Comparison of ENCODE assay signal across 10 mouse cellular contexts in the genomic region with DNA sequence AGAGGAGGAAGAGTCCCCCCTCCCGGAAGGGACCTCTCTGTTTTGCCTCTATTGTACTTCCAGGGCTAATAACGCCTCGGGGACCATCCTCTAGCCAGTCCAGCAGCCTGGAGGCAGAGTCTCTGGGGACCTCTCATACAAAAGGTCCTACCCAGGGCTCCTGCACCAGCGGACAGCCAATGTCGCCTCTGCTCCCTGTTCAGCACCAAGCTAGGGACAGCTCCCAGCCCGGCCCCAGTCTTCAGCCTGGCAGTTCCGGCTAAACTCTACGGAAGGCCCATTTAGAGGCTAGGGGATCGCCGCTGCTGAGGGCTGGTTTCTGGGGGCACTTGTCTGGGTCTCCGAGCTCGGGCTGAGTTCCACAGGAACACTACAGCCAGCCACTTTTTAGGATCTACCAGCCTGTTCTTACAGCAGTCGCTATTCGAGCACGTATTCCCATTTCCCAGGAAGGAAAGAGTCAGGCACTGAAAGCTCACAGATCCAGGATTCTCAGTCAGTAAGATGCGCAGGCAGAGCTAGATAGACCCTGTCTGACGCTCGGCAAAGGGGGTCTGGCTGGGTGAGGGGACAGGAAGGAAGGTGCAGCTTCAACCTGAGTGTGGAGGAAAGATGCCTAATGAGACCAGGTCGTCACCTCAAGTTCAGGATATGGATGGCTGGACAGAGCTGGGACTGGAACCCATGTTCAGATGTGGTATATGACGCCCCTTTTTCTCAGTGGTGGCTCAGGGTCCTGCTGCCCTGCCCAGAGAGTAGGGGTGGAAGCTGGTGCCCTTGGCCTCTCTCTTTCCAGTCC. TPM values are rescaled to one million over a fixed set of nuclear protein-coding genes. Genes with fewer than 3 reads are reported as not detected.
DNase-seq lines count a peak whose midpoint lies in the region; ATAC-seq and TF ChIP-seq lines count a peak whose summit lies in the region.
"Had no signal": no experiment of that assay in that cellular context is flagged by ENCODE, and none has a peak within 500 bp of the region (broad histone marks: within the 10 kb centered on the region; RNA-seq: fewer than 3 reads in every experiment).

No protein-coding gene starts in this region.

- TF ChIP-seq CTCF in heart, adult 2 months (IDR thresholded peaks at IDR 0.05) = no peak
- no peak for TF ChIP-seq CTCF in midbrain, postnatal 0 days (IDR thresholded peaks at IDR 0.05)

- no peak overlapping the region for H3K4me3 ChIP-seq in heart, adult 2 months
- H3K4me3 ChIP-seq in heart, embryonic 15.5 days = peak overlapping the region; percentile 6; the same call in 1 of the 2 replicates
- H3K4me3 ChIP-seq in kidney, embryonic 16.5 days (ENCODE audit: low read length) = no peak overlapping the region
- no peak overlapping the region for H3K4me3 ChIP-seq in midbrain, postnatal 0 days (ENCODE audit: low read depth, low read length)
- H3K4me3 ChIP-seq: stomach, embryonic 15.5 days had no signal

- no peaks in the 10 kb centered on the region for H3K9me3 ChIP-seq in heart, embryonic 15.5 days (replicated peaks)
- H3K9me3 ChIP-seq in kidney, embryonic 16.5 days (ENCODE audit: low read length) = peaks cover 5% of the 10 kb centered on the region
- no peaks in the 10 kb centered on the region for H3K9me3 ChIP-seq in midbrain, postnatal 0 days (ENCODE audit: low read length)
- H3K9me3 ChIP-seq: stomach, embryonic 15.5 days had no signal

- no peak for ATAC-seq in heart, embryonic 15.5 days (replicated peaks; ENCODE audit: insufficient number of reproducible peaks, insufficient read depth, low FRiP score, low read depth)
- peak; percentile 79 for ATAC-seq in kidney, embryonic 16.5 days (ENCODE audit: low FRiP score, low TSS enrichment)
- ATAC-seq in midbrain, postnatal 0 days (ENCODE audit: low FRiP score) = no peak

- TF ChIP-seq EP300 in heart, adult 2 months (IDR thresholded peaks at IDR 0.05; ENCODE audit: insufficient read depth, low read depth, low read length) = no peak

- no peak overlapping the region for H3K9ac ChIP-seq in heart, adult 2 months (ENCODE audit: low read depth, low read length)
- H3K9ac ChIP-seq in heart, embryonic 15.5 days = no peak overlapping the region
- no peak overlapping the region for H3K9ac ChIP-seq in kidney, embryonic 16.5 days (replicated peaks; ENCODE audit: low read length)
- H3K9ac ChIP-seq in midbrain, postnatal 0 days (replicated peaks; ENCODE audit: low read length, poor library complexity, severe bottlenecking) = no peak overlapping the region
- H3K9ac ChIP-seq: stomach, embryonic 15.5 days had no signal

- no peaks in the 10 kb centered on the region for H3K79me2 ChIP-seq in heart, adult 2 months (replicated peaks; ENCODE audit: control insufficient read depth, insufficient read depth, low read length)

- 0 out of 2 replicates have a peak overlapping the region, but pooled peaks have one; percentile 18 for H3K4me2 ChIP-seq in heart, embryonic 15.5 days
- no peak overlapping the region for H3K4me2 ChIP-seq in kidney, embryonic 16.5 days (replicated peaks; ENCODE audit: low read depth, low read length)
- H3K4me2 ChIP-seq in midbrain, postnatal 0 days (ENCODE audit: low read depth, low read length, poor library complexity, severe bottlenecking) = no peak overlapping the region
- H3K4me2 ChIP-seq: stomach, embryonic 15.5 days had no signal

- 2% methylated on average over 20 of the region's 20 CpGs for WGBS in heart, adult 2 months
- 1% methylated on average over 20 of the region's 20 CpGs for WGBS in heart, embryonic 15.5 days
- WGBS in kidney, embryonic 16.5 days = under 1% methylated on average over 20 of the region's 20 CpGs
- 1% methylated on average over 20 of the region's 20 CpGs for WGBS in midbrain, postnatal 0 days

- no peaks in the 10 kb centered on the region for H3K4me1 ChIP-seq in heart, adult 2 months (ENCODE audit: control insufficient read depth, insufficient read depth, low read length)
- peaks cover 23% of the 10 kb centered on the region for H3K4me1 ChIP-seq in heart, embryonic 15.5 days (replicated peaks)
- peaks cover 21% of the 10 kb centered on the region for H3K4me1 ChIP-seq in kidney, embryonic 16.5 days (ENCODE audit: insufficient read depth, low read length)
- 0 out of 2 replicates have a peak, but pooled peaks cover 4% of the 10 kb centered on the region for H3K4me1 ChIP-seq in midbrain, postnatal 0 days (ENCODE audit: insufficient read depth, low read length)

- H3K27me3 ChIP-seq in heart, adult 2 months (ENCODE audit: control insufficient read depth, insufficient read depth, low read length) = peaks cover 22% of the 10 kb centered on the region
- peaks cover 92% of the 10 kb centered on the region for H3K27me3 ChIP-seq in heart, embryonic 15.5 days
- H3K27me3 ChIP-seq in kidney, embryonic 16.5 days (ENCODE audit: insufficient read depth, low read length) = peaks cover 94% of the 10 kb centered on the region
- H3K27me3 ChIP-seq in midbrain, postnatal 0 days (ENCODE audit: insufficient read depth, low read length) = peaks cover 62% of the 10 kb centered on the region

- intact Hi-C loops in heart, adult 2 months (cut with DNase I) = no loop called here

- no peak for TF ChIP-seq POLR2A in heart, adult 2 months (IDR thresholded peaks at IDR 0.05; ENCODE audit: insufficient read depth, low read depth, low read length)

- peak; percentile 49 to 74 for DNase-seq in heart, adult 2 months
- no peak for DNase-seq in heart, adult 9 months (ENCODE audit: low spot score in 2 of 2)
- DNase-seq in c-Kit-positive CD71-positive TER-119-negative erythroid progenitor cells, embryonic 14.5 days (ENCODE audit: low read depth) = peak; percentile 44
- DNase-seq in midbrain, postnatal 0 days (ENCODE audit: low spot score) = peak; percentile 65
- DNase-seq in urinary bladder, postnatal 14 days (ENCODE audit: low spot score) = peak; percentile 78
- DNase-seq in layer of hippocampus, postnatal 36 days = no peak

- no peak overlapping the region for H3K27ac ChIP-seq in heart, adult 2 months
- no peak overlapping the region for H3K27ac ChIP-seq in heart, embryonic 15.5 days
- H3K27ac ChIP-seq in kidney, embryonic 16.5 days (ENCODE audit: low read length) = no peak overlapping the region
- H3K27ac ChIP-seq in midbrain, postnatal 0 days (ENCODE audit: low read depth, low read length) = no peak overlapping the region
- H3K27ac ChIP-seq: stomach, embryonic 15.5 days had no signal

- no peaks in the 10 kb centered on the region for H3K36me3 ChIP-seq in heart, adult 2 months (ENCODE audit: control insufficient read depth, insufficient read depth, low read length)
- H3K36me3 ChIP-seq in heart, embryonic 15.5 days = no peaks in the 10 kb centered on the region
- no peaks in the 10 kb centered on the region for H3K36me3 ChIP-seq in kidney, embryonic 16.5 days (ENCODE audit: insufficient read depth, low read length)
- H3K36me3 ChIP-seq in midbrain, postnatal 0 days (ENCODE audit: insufficient read depth, low read length) = no peaks in the 10 kb centered on the region
- H3K36me3 ChIP-seq: stomach, embryonic 15.5 days had no signal

RNA-seq across cellular contexts. Expression of gene Skor1, which starts 2.5 kb away (rescaled TPM):
- under 1 TPM; 0.07 to 0.10 TPM for total RNA-seq in heart, adult 2 months (2021)
- polyA plus RNA-seq in heart, adult 2 months (2012; rRNA removed) = 0.04 TPM in 1 of 2 replicates, not detected in the other
- polyA plus RNA-seq in heart, embryonic 15.5 days (2015; fragmentation: Nextera tagmentation; extraction: Ambion mirVana) = not detected in 2 replicates
- not detected in 2 replicates for polyA plus RNA-seq in kidney, embryonic 16.5 days (2015; fragmentation: Nextera tagmentation; extraction: Ambion mirVana)
- total RNA-seq in midbrain, postnatal 0 days (2014; rRNA removed) = 1.2 and 5.5 TPM in 2 replicates
- polyA plus RNA-seq in midbrain, postnatal 0 days (2015; fragmentation: Nextera tagmentation; extraction: Ambion mirVana) = 0.07 and 0.26 TPM in 2 replicates
- under 1 TPM; 0.10 to 0.15 TPM for total RNA-seq in layer of hippocampus, postnatal 36 days (2021)
- total RNA-seq: CH12.LX had no signal
- polyA plus RNA-seq: stomach, embryonic 15.5 days had no signal

Comparison
In these comparisons a context has a peak if more than half of its experiments do, and no peak if none do; other contexts are left out.
1. DNase-seq: peak in heart, adult 2 months (2 of 2), c-Kit-positive CD71-positive TER-119-negative erythroid progenitor cells, embryonic 14.5 days (single experiment), midbrain, postnatal 0 days (single experiment) and urinary bladder, postnatal 14 days (single experiment); none in heart, adult 9 months (0 of 2) and layer of hippocampus, postnatal 36 days (0 of 2).